Mouse (Mus musculus): ENCODE results near the gene Nisch. TPM values are rescaled to one million over a fixed set of nuclear protein-coding genes. Genes with fewer than 3 reads are reported as not detected.

Gene Nisch
- polyA plus RNA-seq, 1 experiment from 2014 or later = 411 TPM

DNA sequence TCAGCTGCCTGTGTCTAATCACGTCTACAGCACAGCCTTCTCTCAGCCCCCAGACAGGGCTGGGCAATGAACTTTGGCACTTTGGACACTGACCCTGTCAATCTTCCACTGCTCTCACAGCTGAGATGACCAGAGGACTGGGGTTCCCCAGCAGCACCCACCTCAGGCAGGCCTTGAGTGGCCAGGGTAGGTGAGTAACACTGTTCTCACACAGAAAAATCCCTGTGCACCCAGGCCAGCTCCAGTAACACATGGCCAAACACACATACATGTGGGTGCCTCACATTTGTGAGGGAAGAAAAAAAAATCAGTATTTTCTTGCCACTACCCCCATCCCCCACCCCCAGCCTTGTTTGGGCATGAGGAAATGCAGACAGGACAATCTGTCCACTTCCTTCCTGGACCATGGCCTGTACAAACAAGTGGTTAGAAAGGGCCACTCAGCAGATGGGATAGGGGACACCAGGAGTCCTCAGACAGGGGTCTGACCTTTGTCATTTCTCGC lies 33.9 kb downstream of the Nisch start:
- no peak overlapping the region; the same call in 1 of the 2 replicates for H3K27ac ChIP-seq (ENCODE audit: low read depth)
- peaks cover 98% of the 10 kb centered on the region for H3K36me3 ChIP-seq (ENCODE audit: insufficient read depth)
- H3K4me1 ChIP-seq (ENCODE audit: insufficient read depth) = no peaks in the 10 kb centered on the region
- no peaks in the 10 kb centered on the region for H3K27me3 ChIP-seq (ENCODE audit: insufficient read depth, low read length)
- DNase-seq (no peak), ATAC-seq (ENCODE audit: insufficient read depth) (peak; percentile 42; the same call in 1 of the 2 replicates)
- TF ChIP-seq CTCF (IDR thresholded peaks at IDR 0.05; ENCODE audit: low read depth) = no peak
- 54% methylated on average over 2 of the region's 2 CpGs for WGBS
- no peak overlapping the region for H3K9ac ChIP-seq
- no peak overlapping the region for H3K4me2 ChIP-seq
- no peaks in the 10 kb centered on the region for H3K9me3 ChIP-seq (ENCODE audit: low read depth, low read length)
- no peak overlapping the region for H3K4me3 ChIP-seq (ENCODE audit: low read depth, low read length)

DNA sequence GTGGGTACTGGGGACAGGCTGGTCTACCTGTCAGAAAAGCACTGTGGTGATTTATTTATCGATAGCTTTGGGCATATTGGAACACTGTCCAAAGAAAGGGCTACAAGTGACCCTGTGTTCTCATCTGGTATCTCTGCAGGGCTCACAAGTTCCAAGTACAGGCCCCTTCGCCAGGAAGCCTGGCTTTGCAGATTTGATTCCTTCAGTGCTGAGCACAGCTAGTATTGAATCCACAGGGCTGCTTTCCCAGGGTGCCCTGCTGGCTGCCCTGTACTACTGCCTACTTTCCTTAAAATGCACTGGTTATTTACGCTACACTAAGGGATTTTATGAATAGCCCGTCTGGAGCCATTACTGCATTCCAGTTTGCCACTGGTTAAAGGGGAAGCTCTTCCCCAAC lies 35.2 kb downstream of the Nisch start:
- H3K4me2 ChIP-seq = no peak overlapping the region
- no peaks in the 10 kb centered on the region for H3K27me3 ChIP-seq (ENCODE audit: insufficient read depth, low read length)
- no peak for TF ChIP-seq CTCF (IDR thresholded peaks at IDR 0.05; ENCODE audit: low read depth)
- no peaks in the 10 kb centered on the region for H3K9me3 ChIP-seq (ENCODE audit: low read depth, low read length)
- DNase-seq = no peak
- H3K9ac ChIP-seq = no peak overlapping the region
- H3K4me1 ChIP-seq (ENCODE audit: insufficient read depth) = no peaks in the 10 kb centered on the region
- peaks cover 98% of the 10 kb centered on the region for H3K36me3 ChIP-seq (ENCODE audit: insufficient read depth)
- H3K4me3 ChIP-seq (ENCODE audit: low read depth, low read length) = no peak overlapping the region
- no peak overlapping the region for H3K27ac ChIP-seq (ENCODE audit: low read depth)
- no peak for ATAC-seq (ENCODE audit: insufficient read depth)
- 81% methylated on average over 4 of the region's 4 CpGs for WGBS

DNA sequence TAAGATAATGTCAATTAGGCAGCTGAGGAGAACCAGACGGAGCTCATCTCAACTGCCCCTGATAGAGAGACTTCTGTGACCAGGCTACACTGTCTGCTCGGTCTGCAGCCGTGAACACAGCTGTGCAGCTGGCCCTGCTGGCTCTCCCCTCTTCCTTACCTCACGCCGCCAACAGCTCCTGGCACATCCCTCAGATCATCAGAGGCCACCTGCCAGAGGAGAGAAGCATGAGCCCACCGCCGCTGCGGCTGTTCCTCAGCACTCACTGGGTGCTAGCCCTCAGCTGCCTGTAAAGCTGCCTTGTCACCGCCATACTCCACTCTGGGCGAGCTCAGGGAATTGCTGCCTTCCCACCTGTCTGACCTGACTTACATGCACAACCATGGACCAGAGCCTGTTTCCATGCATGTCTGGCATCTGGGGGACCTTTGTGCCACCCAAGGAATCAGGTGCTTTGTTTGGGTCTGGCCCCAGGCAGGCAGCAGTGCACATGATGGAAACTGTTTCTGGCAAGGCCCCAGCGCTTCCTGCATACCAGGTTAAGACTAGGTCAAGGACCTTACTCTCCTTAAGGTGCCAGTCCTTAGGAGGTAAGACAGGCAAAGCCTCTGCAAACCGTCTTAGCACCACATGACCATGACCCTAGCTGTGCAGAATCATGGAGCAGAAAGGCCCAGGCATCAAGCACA lies 36.9 kb downstream of the Nisch start:
- Histone ChIP-seq H3K27ac (ENCODE audit: low read depth) (no peak overlapping the region), H3K9ac (no peak overlapping the region)
- 84% methylated on average over 12 of the region's 12 CpGs for WGBS

DNA sequence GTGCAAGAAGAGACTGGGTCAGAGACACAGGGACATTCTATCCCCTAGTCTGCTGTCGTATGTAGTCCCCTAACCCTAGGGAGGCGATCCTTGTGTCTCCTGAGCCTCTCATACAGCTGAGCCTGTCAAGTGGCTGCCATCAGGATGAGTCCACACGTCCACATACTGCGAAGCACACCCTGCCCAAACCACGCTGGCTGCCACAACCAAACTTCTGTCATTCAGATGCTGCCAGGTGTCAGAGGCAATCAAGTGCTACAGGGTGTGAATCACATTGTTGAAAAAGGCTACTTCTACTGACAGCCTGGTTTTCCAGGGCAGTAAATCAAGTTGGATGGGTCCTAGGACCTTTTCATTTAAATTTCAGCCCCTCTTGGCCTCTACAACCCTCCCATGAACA lies 39.0 kb downstream of the Nisch start:
- Histone ChIP-seq H3K4me3 (ENCODE audit: low read depth, low read length) (no peak overlapping the region), H3K4me1 (ENCODE audit: insufficient read depth) (no peaks in the 10 kb centered on the region), H3K27me3 (ENCODE audit: insufficient read depth, low read length) (no peaks in the 10 kb centered on the region), H3K9ac (no peak overlapping the region), H3K9me3 (ENCODE audit: low read depth, low read length) (no peaks in the 10 kb centered on the region), H3K27ac (ENCODE audit: low read depth) (no peak overlapping the region), H3K4me2 (no peak overlapping the region), H3K36me3 (ENCODE audit: insufficient read depth) (peaks cover 98% of the 10 kb centered on the region)
- no peak for ATAC-seq (ENCODE audit: insufficient read depth)
- WGBS = 90% methylated on average over 5 of the region's 5 CpGs
- no peak for DNase-seq
- TF ChIP-seq CTCF (IDR thresholded peaks at IDR 0.05; ENCODE audit: low read depth) = no peak

More for the DNA sequence above, 36.9 kb downstream of the Nisch start:
- Histone ChIP-seq H3K36me3 (ENCODE audit: insufficient read depth) (peaks cover 98% of the 10 kb centered on the region), H3K9me3 (ENCODE audit: low read depth, low read length) (no peaks in the 10 kb centered on the region), H3K4me3 (ENCODE audit: low read depth, low read length) (no peak overlapping the region), H3K27me3 (ENCODE audit: insufficient read depth, low read length) (no peaks in the 10 kb centered on the region), H3K4me2 (no peak overlapping the region), H3K4me1 (ENCODE audit: insufficient read depth) (no peaks in the 10 kb centered on the region)
- DNase-seq (no peak), ATAC-seq (ENCODE audit: insufficient read depth) (no peak)
- TF ChIP-seq CTCF (IDR thresholded peaks at IDR 0.05; ENCODE audit: low read depth) = no peak

DNA sequence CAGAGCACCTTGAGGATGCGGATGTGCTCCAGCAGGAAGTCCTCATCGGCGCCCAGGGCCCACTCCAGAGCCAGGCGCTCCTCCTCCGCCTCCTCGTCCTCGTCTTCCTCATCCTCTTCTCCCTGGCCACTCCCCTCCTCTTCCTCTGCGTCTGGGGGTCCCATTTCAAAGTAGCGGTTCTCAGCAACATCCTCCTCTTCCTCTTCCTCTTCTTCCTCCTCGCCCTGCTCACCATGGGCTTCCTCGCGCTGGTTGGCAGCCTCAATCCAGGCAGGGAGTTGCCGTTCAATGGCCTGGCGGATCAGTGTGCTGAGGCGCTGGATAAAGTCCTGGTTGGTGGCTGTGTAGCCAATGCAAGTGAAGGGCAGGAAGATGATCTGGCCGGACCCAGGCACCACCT lies 39.5 kb downstream of the Nisch start:
- Histone ChIP-seq H3K36me3 (ENCODE audit: insufficient read depth) (peaks cover 98% of the 10 kb centered on the region), H3K4me2 (no peak overlapping the region), H3K27me3 (ENCODE audit: insufficient read depth, low read length) (no peaks in the 10 kb centered on the region), H3K4me1 (ENCODE audit: insufficient read depth) (no peaks in the 10 kb centered on the region), H3K27ac (ENCODE audit: low read depth) (no peak overlapping the region), H3K9ac (no peak overlapping the region), H3K4me3 (ENCODE audit: low read depth, low read length) (no peak overlapping the region), H3K9me3 (ENCODE audit: low read depth, low read length) (no peaks in the 10 kb centered on the region)
- no peak for ATAC-seq (ENCODE audit: insufficient read depth)
- 79% methylated on average over 16 of the region's 16 CpGs for WGBS
- DNase-seq = no peak
- TF ChIP-seq CTCF (IDR thresholded peaks at IDR 0.05; ENCODE audit: low read depth) = no peak

DNA sequence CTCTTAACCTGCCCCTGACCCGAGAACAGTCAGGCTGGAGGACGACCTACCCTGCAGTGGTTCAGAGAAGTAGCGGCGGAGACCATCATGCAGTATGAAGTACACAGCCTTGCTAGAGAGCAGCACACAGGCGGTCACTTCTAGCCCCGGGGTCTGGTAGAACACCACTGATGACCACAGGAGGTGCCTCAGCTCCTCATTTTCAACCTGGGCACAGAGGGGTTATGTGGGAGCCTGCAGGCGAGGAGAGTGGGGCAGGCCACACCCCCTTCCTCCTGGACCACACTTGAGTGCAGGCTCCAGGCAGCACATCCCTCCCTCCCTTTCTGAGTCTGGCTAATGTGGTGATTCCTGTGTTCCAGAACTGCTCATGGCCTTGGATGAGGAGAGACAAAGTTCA lies 43.2 kb downstream of the Nisch start:
- no peak overlapping the region for H3K4me2 ChIP-seq
- peaks cover 85% of the 10 kb centered on the region for H3K36me3 ChIP-seq (ENCODE audit: insufficient read depth)
- H3K27ac ChIP-seq (ENCODE audit: low read depth) = peak overlapping the region; percentile 6; the same call in 1 of the 2 replicates
- DNase-seq (no peak), ATAC-seq (ENCODE audit: insufficient read depth) (no peak)
- H3K9ac ChIP-seq = no peak overlapping the region
- H3K27me3 ChIP-seq (ENCODE audit: insufficient read depth, low read length) = no peaks in the 10 kb centered on the region
- no peak overlapping the region for H3K4me3 ChIP-seq (ENCODE audit: low read depth, low read length)
- no peaks in the 10 kb centered on the region for H3K9me3 ChIP-seq (ENCODE audit: low read depth, low read length)
- no peak for TF ChIP-seq CTCF (IDR thresholded peaks at IDR 0.05; ENCODE audit: low read depth)
- 84% methylated on average over 7 of the region's 7 CpGs for WGBS
- no peaks in the 10 kb centered on the region for H3K4me1 ChIP-seq (ENCODE audit: insufficient read depth)

DNA sequence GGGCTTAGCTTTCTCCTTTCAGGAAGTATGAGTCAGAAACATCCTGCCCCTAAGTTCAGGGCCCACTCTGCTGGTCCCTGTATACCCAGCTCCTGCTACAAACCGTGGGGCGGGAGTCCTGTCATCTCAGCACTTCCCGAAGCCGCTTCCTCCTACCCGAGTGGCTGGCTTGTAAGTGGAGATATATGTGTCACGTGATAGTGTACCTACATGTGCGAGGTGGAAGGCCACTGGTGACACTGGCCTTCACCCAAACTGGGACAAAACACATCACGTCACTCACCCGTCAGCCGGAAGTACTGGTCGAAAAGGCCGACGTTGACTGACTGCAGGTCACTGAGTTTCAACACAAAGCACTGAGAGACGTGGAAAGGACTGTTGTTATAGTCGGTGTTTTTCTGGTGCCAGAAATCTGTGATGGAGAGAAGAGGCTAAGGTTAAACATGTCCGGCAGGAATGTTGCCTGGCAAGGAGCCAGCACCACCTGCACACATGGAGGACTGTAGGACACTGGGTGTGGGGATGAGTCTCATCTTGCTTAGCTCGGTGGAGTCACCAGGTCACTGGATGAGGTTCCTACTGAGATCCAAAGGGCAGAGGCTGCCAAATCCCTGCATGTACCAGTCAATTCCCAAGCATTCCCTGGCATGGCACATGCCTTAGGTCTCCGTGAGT lies 43.8 kb downstream of the Nisch start:
- H3K36me3 ChIP-seq (ENCODE audit: insufficient read depth) = peaks cover 80% of the 10 kb centered on the region
- H3K4me3 ChIP-seq (ENCODE audit: low read depth, low read length) = no peak overlapping the region
- no peak overlapping the region for H3K4me2 ChIP-seq
- H3K4me1 ChIP-seq (ENCODE audit: insufficient read depth) = no peaks in the 10 kb centered on the region
- peak overlapping the region; percentile 6; the same call in 1 of the 2 replicates for H3K27ac ChIP-seq (ENCODE audit: low read depth)
- DNase-seq (peak; percentile 32), ATAC-seq (ENCODE audit: insufficient read depth) (no peak)
- TF ChIP-seq CTCF (IDR thresholded peaks at IDR 0.05; ENCODE audit: low read depth) = no peak
- H3K27me3 ChIP-seq (ENCODE audit: insufficient read depth, low read length) = no peaks in the 10 kb centered on the region
- H3K9me3 ChIP-seq (ENCODE audit: low read depth, low read length) = no peaks in the 10 kb centered on the region
- no peak overlapping the region for H3K9ac ChIP-seq
- WGBS = 70% methylated on average over 18 of the region's 18 CpGs

Data from lung, embryonic 14.5 days (tissue).